Mouse (Mus musculus) kidney, postnatal 0 days (tissue): ENCODE results near the gene Cactin. TPM values are rescaled to one million over a fixed set of nuclear protein-coding genes. Genes with fewer than 3 reads are reported as not detected.
A peak's percentile ranks its signal among the peaks of the same experiment; 100 is the strongest.

ENCODE experiments used
- ATAC-seq: fragments of 200-750 bp; cut with Nextera tagmentation; replicated peaks from 2 replicates; pipeline ENCODE4 v1.8.0; 2017; ENCODE audit warnings: low read depth, moderate number of reproducible peaks, moderate TSS enrichment, moderate library complexity; ENCODE audit not compliant: low FRiP score
- DNase-seq: peaks from one replicate; pipeline ENCODE4 v3.0.0-alpha.2; 2016; ENCODE audit warnings: low spot score
- H3K27ac ChIP-seq: fragments of 300-500 bp; sonication (generic); 2 replicates; pipeline ENCODE4 v1.5.1; 2014; ENCODE audit warnings: mild to moderate bottlenecking
- H3K27me3 ChIP-seq: fragments of 300-500 bp; sonication (generic); 2 replicates; pipeline ENCODE4 v1.6.1; 2014; ENCODE audit warnings: low read length, mixed read lengths; ENCODE audit not compliant: insufficient read depth
- H3K36me3 ChIP-seq: fragments of 300-500 bp; sonication (generic); 2 replicates; pipeline ENCODE4 v1.6.1; 2014; ENCODE audit warnings: low read length, mixed read lengths; ENCODE audit not compliant: insufficient read depth
- H3K4me1 ChIP-seq: fragments of 300-500 bp; sonication (generic); replicated peaks from 2 replicates; pipeline ENCODE4 v1.6.1; 2014; ENCODE audit warnings: antibody characterized with exemption, low read length, mixed read lengths; ENCODE audit not compliant: insufficient read depth
- H3K4me2 ChIP-seq: fragments of 300-500 bp; sonication (generic); 2 replicates; pipeline ENCODE4 v1.6.1; 2014; ENCODE audit warnings: mild to moderate bottlenecking, low read length, moderate library complexity, mixed read lengths
- H3K4me3 ChIP-seq: fragments of 300-500 bp; sonication (generic); replicated peaks from 2 replicates; pipeline ENCODE4 v1.5.1; 2014; ENCODE audit warnings: low read depth, low read length
- H3K9ac ChIP-seq: fragments of 300-500 bp; sonication (generic); 2 replicates; pipeline ENCODE4 v1.6.1; 2014; ENCODE audit warnings: low read depth, low read length
- H3K9me3 ChIP-seq: fragments of 300-500 bp; sonication (generic); replicated peaks from 2 replicates; pipeline ENCODE4 v1.6.1; 2016; ENCODE audit warnings: low read length, inconsistent platforms, mixed read lengths
- CTCF ChIP-seq: IDR thresholded peaks from 2 replicates; pipeline ENCODE4 v1.5.1; 2016; ENCODE audit warnings: antibody characterized with exemption, low read depth, mild to moderate bottlenecking, moderate library complexity
- WGBS: fragments of 180-500 bp; shearing (Covaris S2); extraction: QIAGEN DNeasy Blood & Tissue Kit; methylation state at CpG from one replicate; pipeline ENCODE4 v1.1.7; 2014; 5-methylcytosine and 5-hydroxymethylcytosine counted together
- polyA plus RNA-seq: library from polyadenylated mRNA; unstranded; fragments of >200 nt; fragmentation: Nextera tagmentation; extraction: Ambion mirVana; gene quantifications from 2 replicates; pipeline ENCODE4 v1.2.1, GENCODE M21; 2015

Gene Cactin
- polyA plus RNA-seq, 1 experiment from 2014 or later, result 26.4 TPM

GRCm38 (mm10) chr10:81349961-81350350, 29.1 kb downstream of the Cactin start:
- no peaks in the 10 kb centered on the region for H3K27me3 ChIP-seq
- H3K9ac ChIP-seq, result peak overlapping the region; percentile 77
- WGBS, result 0% methylated on average over 23 of the region's 29 CpGs
- H3K27ac ChIP-seq, result peak overlapping the region; percentile 60; the same call in 1 of the 2 replicates
- no peaks in the 10 kb centered on the region for H3K9me3 ChIP-seq
- ATAC-seq (peak; percentile 23), DNase-seq (no peak)
- TF ChIP-seq CTCF, result no peak
- peak overlapping the region; percentile 55 for H3K4me3 ChIP-seq
- 0 out of 2 replicates have a peak, but pooled peaks cover 15% of the 10 kb centered on the region for H3K4me1 ChIP-seq
- no peaks in the 10 kb centered on the region for H3K36me3 ChIP-seq
- H3K4me2 ChIP-seq, result peak overlapping the region; percentile 82

- peak; percentile 84 for TF ChIP-seq CTCF
- H3K4me2 ChIP-seq, result peak within 1 kb of the TSS; percentile 82
- ATAC-seq, result peak; percentile 91
- H3K9me3 ChIP-seq, result no peaks in the 10 kb centered on the region
- DNase-seq, result peak; percentile 100
- peak within 1 kb of the TSS; percentile 55 for H3K4me3 ChIP-seq
- H3K9ac ChIP-seq, result peak within 1 kb of the TSS; percentile 77
- H3K4me1 ChIP-seq, result 0 out of 2 replicates have a peak, but pooled peaks cover 15% of the 10 kb centered on the region
- WGBS, result under 1% methylated on average over 54 of the region's 54 CpGs
- no peaks in the 10 kb centered on the region for H3K27me3 ChIP-seq
- no peaks in the 10 kb centered on the region for H3K36me3 ChIP-seq
- peak within 1 kb of the TSS; percentile 60; the same call in 1 of the 2 replicates for H3K27ac ChIP-seq
Observed at GRCm38 (mm10) chr10:81350351-81351063, 29.6 kb downstream of the Cactin start, which contains the start of gene Hmg20b. Gene Hmg20b (minus strand): TSS chr10:81350480.

- Histone ChIP-seq H3K4me2 (no peak overlapping the region), H3K27ac (no peak overlapping the region), H3K4me1 (0 out of 2 replicates have a peak, but pooled peaks cover 16% of the 10 kb centered on the region), H3K9me3 (no peaks in the 10 kb centered on the region), H3K9ac (no peak overlapping the region), H3K27me3 (no peaks in the 10 kb centered on the region), H3K36me3 (no peaks in the 10 kb centered on the region), H3K4me3 (no peak overlapping the region)
- ATAC-seq (no peak), DNase-seq (no peak)
- no peak for TF ChIP-seq CTCF
- WGBS, result 26% methylated on average over 9 of the region's 9 CpGs
Observed at GRCm38 (mm10) chr10:81351678-81352291, 30.9 kb downstream of the Cactin start.

- H3K9me3 ChIP-seq, result no peaks in the 10 kb centered on the region
- peaks cover 16% of the 10 kb centered on the region; the same call in 1 of the 2 replicates for H3K4me1 ChIP-seq
- H3K27me3 ChIP-seq, result no peaks in the 10 kb centered on the region
- DNase-seq (no peak), ATAC-seq (no peak)
- H3K27ac ChIP-seq, result no peak overlapping the region
- WGBS, result 70% methylated on average over 9 of the region's 9 CpGs
- TF ChIP-seq CTCF, result no peak
- no peak overlapping the region for H3K9ac ChIP-seq
- no peaks in the 10 kb centered on the region for H3K36me3 ChIP-seq
- H3K4me3 ChIP-seq, result no peak overlapping the region
- H3K4me2 ChIP-seq, result no peak overlapping the region
Observed at GRCm38 (mm10) chr10:81354738-81355477, 34.0 kb downstream of the Cactin start.

GRCm38 (mm10) chr10:81355533-81355932, 34.6 kb downstream of the Cactin start:
- no peak for TF ChIP-seq CTCF
- ATAC-seq, result no peak

More at GRCm38 (mm10) chr10:81355533-81355932, 34.6 kb downstream of the Cactin start:
- no peaks in the 10 kb centered on the region for H3K36me3 ChIP-seq
- 85% methylated on average over 4 of the region's 4 CpGs for WGBS
- no peak overlapping the region for H3K4me3 ChIP-seq
- H3K9me3 ChIP-seq, result no peaks in the 10 kb centered on the region
- no peak overlapping the region for H3K4me2 ChIP-seq
- no peak overlapping the region for H3K9ac ChIP-seq
- peaks cover 16% of the 10 kb centered on the region; the same call in 1 of the 2 replicates for H3K4me1 ChIP-seq
- no peak for DNase-seq
- H3K27me3 ChIP-seq, result no peaks in the 10 kb centered on the region
- no peak overlapping the region for H3K27ac ChIP-seq
